Mouse (Mus musculus) stomach, postnatal 0 days (tissue): ENCODE results near the gene Cdk9.
A peak's percentile ranks its signal among the peaks of the same experiment; 100 is the strongest.

ENCODE experiments used
- CTCF ChIP-seq: IDR thresholded peaks from 2 replicates; pipeline ENCODE4 v1.5.1; 2016; ENCODE audit warnings: antibody characterized with exemption, low read depth, mild to moderate bottlenecking, moderate library complexity
- EP300 ChIP-seq: optimal IDR thresholded peaks from 2 replicates; pipeline ENCODE3; 2016; ENCODE audit warnings: antibody characterized with exemption

- TF ChIP-seq EP300, result no peak
- peak; percentile 46 for TF ChIP-seq CTCF
These were observed 36.1 kb downstream of the Cdk9 start for GRCm38 (mm10) chr2:32676821-32677220.
